Mouse (Mus musculus): ENCODE data around the gene Sox30.
A peak's percentile ranks its signal among the peaks of the same experiment; 100 is the strongest.

Gene Sox30

GRCm38 (mm10) chr11:45979946-45980892, at the start of gene Sox30:
Gene Sox30 (plus strand): TSS chr11:45980310.
- DNase-seq = peak; percentile 64

GRCm38 (mm10) chr11:45932771-45933170, 47.3 kb upstream of the Sox30 start:
- DNase-seq = no peak

- DNase-seq = no peak
Measured at GRCm38 (mm10) chr11:45937478-45937877, 42.6 kb upstream of the Sox30 start.

- DNase-seq = no peak
Measured at GRCm38 (mm10) chr11:45938917-45939316, 41.2 kb upstream of the Sox30 start.

- DNase-seq = no peak
Measured at GRCm38 (mm10) chr11:45942281-45942680, 37.8 kb upstream of the Sox30 start.

- DNase-seq = peak; percentile 42
Measured at GRCm38 (mm10) chr11:45943108-45943705, 36.9 kb upstream of the Sox30 start.

- DNase-seq = peak; percentile 32
Measured at GRCm38 (mm10) chr11:45943891-45944642, 36.0 kb upstream of the Sox30 start.

- DNase-seq = peak; percentile 99
Measured at GRCm38 (mm10) chr11:45944643-45945156, 35.4 kb upstream of the Sox30 start, which contains the start of gene Lsm11. Gene Lsm11 (minus strand): TSS chr11:45944935.

- DNase-seq = no peak
Measured at GRCm38 (mm10) chr11:45946796-45947195, 33.3 kb upstream of the Sox30 start.

GRCm38 (mm10) chr11:45947491-45947890, 32.6 kb upstream of the Sox30 start:
- DNase-seq = no peak

GRCm38 (mm10) chr11:45955127-45955627, 24.9 kb upstream of the Sox30 start, which contains the start of gene Thg1l:
Gene Thg1l (minus strand): TSS chr11:45955494.
- DNase-seq = peak; percentile 84

GRCm38 (mm10) chr11:45959598-45959997, 20.5 kb upstream of the Sox30 start:
- no peak for DNase-seq

- DNase-seq = no peak
Measured at GRCm38 (mm10) chr11:45960003-45960402, 20.1 kb upstream of the Sox30 start.

- no peak for DNase-seq
Measured at GRCm38 (mm10) chr11:45966896-45967295, 13.2 kb upstream of the Sox30 start.

- no peak for DNase-seq
Measured at GRCm38 (mm10) chr11:45968466-45968865, 11.6 kb upstream of the Sox30 start.

- no peak for DNase-seq
Measured at GRCm38 (mm10) chr11:45973635-45974034, 6.5 kb upstream of the Sox30 start.

GRCm38 (mm10) chr11:45974466-45974865, 5.6 kb upstream of the Sox30 start:
- no peak for DNase-seq

GRCm38 (mm10) chr11:45976061-45976460, 4.0 kb upstream of the Sox30 start:
- DNase-seq = no peak

- no peak for DNase-seq
Measured at GRCm38 (mm10) chr11:45980893-45981253, 763 bp downstream of the Sox30 start.

GRCm38 (mm10) chr11:45991604-45992003, 11.5 kb downstream of the Sox30 start:
- no peak for DNase-seq

GRCm38 (mm10) chr11:45992087-45992486, 12.0 kb downstream of the Sox30 start:
- DNase-seq = no peak

- peak; percentile 90 for DNase-seq
Measured at GRCm38 (mm10) chr11:46016061-46016460, 36.0 kb downstream of the Sox30 start.

GRCm38 (mm10) chr11:46020246-46020645, 40.1 kb downstream of the Sox30 start:
- DNase-seq = no peak
